In genomic region chr14:118922251-118922650, GRCm38 (mm10) we compare ENCODE assay signal across 8 mouse cellular contexts. TPM values are rescaled to one million over a fixed set of nuclear protein-coding genes. Genes with fewer than 3 reads are reported as not detected.
DNase-seq lines count a peak whose midpoint lies in the region; ATAC-seq and TF ChIP-seq lines count a peak whose summit lies in the region.

No protein-coding gene starts in this region.

- 0 out of 2 replicates have a peak, but pooled peaks cover 3% of the 10 kb centered on the region for H3K36me3 ChIP-seq in kidney, postnatal 0 days (ENCODE audit: insufficient read depth, low read length)
- no peaks in the 10 kb centered on the region for H3K36me3 ChIP-seq in kidney, adult 2 months (ENCODE audit: control insufficient read depth, insufficient read depth, low read length)
- peaks cover 10% of the 10 kb centered on the region for H3K36me3 ChIP-seq in embryonic facial prominence, embryonic 12.5 days
- H3K36me3 ChIP-seq in hindbrain, embryonic 15.5 days: peaks cover 6% of the 10 kb centered on the region; the same call in 1 of the 2 replicates
- peaks cover 4% of the 10 kb centered on the region for H3K36me3 ChIP-seq in midbrain, embryonic 16.5 days (ENCODE audit: control insufficient read depth, insufficient read depth, low read length)

- H3K9me3 ChIP-seq in kidney, postnatal 0 days (replicated peaks; ENCODE audit: low read length): no peaks in the 10 kb centered on the region
- H3K9me3 ChIP-seq in embryonic facial prominence, embryonic 12.5 days: no peaks in the 10 kb centered on the region
- no peaks in the 10 kb centered on the region for H3K9me3 ChIP-seq in hindbrain, embryonic 15.5 days
- H3K9me3 ChIP-seq in midbrain, embryonic 16.5 days (replicated peaks; ENCODE audit: control insufficient read depth, low read length, poor library complexity, severe bottlenecking): no peaks in the 10 kb centered on the region

- DNase-seq in kidney, postnatal 0 days (ENCODE audit: low spot score): no peak
- DNase-seq in kidney, adult 2 months: no peak
- no peak for DNase-seq in kidney, postnatal 25 days
- no peak for DNase-seq in adrenal gland, adult 8-10 months

- H3K27me3 ChIP-seq in kidney, postnatal 0 days (ENCODE audit: insufficient read depth, low read length): no peaks in the 10 kb centered on the region
- H3K27me3 ChIP-seq in kidney, adult 2 months (replicated peaks; ENCODE audit: control insufficient read depth, insufficient read depth, low read length): no peaks in the 10 kb centered on the region; the same call in 1 of the 2 replicates
- H3K27me3 ChIP-seq in embryonic facial prominence, embryonic 12.5 days: 0 out of 2 replicates have a peak, but pooled peaks cover 5% of the 10 kb centered on the region
- no peaks in the 10 kb centered on the region for H3K27me3 ChIP-seq in hindbrain, embryonic 15.5 days
- no peaks in the 10 kb centered on the region for H3K27me3 ChIP-seq in midbrain, embryonic 16.5 days (ENCODE audit: control insufficient read depth, insufficient read depth, low read depth, low read length)

- H3K4me1 ChIP-seq in kidney, postnatal 0 days (replicated peaks; ENCODE audit: insufficient read depth, low read length): peaks cover 6% of the 10 kb centered on the region
- H3K4me1 ChIP-seq in kidney, adult 2 months (ENCODE audit: control insufficient read depth, insufficient read depth, low read length): peaks cover 4% of the 10 kb centered on the region
- peaks cover 35% of the 10 kb centered on the region for H3K4me1 ChIP-seq in embryonic facial prominence, embryonic 12.5 days
- H3K4me1 ChIP-seq in hindbrain, embryonic 15.5 days (replicated peaks): peaks cover 53% of the 10 kb centered on the region
- peaks cover 44% of the 10 kb centered on the region for H3K4me1 ChIP-seq in midbrain, embryonic 16.5 days (ENCODE audit: control insufficient read depth, insufficient read depth, low read length)

- H3K4me3 ChIP-seq in kidney, postnatal 0 days (replicated peaks; ENCODE audit: low read depth, low read length): peak overlapping the region; percentile 29
- H3K4me3 ChIP-seq in kidney, adult 2 months (ENCODE audit: insufficient read depth, low read depth, low read length): no peak overlapping the region
- H3K4me3 ChIP-seq in embryonic facial prominence, embryonic 12.5 days: peak overlapping the region; percentile 73
- peak overlapping the region; percentile 89 for H3K4me3 ChIP-seq in hindbrain, embryonic 15.5 days
- H3K4me3 ChIP-seq in midbrain, embryonic 16.5 days (ENCODE audit: low read depth, low read length): peak overlapping the region; percentile 86

- peak overlapping the region; percentile 41 for H3K9ac ChIP-seq in kidney, postnatal 0 days (ENCODE audit: low read depth, low read length)
- H3K9ac ChIP-seq in embryonic facial prominence, embryonic 12.5 days: peak overlapping the region; percentile 56
- peak overlapping the region; percentile 46 for H3K9ac ChIP-seq in hindbrain, embryonic 15.5 days
- peak overlapping the region; percentile 73 for H3K9ac ChIP-seq in midbrain, embryonic 16.5 days (ENCODE audit: low read depth, low read length)

- TF ChIP-seq POLR2A in kidney, adult 2 months (IDR thresholded peaks at IDR 0.05; ENCODE audit: low read depth, low read length): no peak

- no peak for ATAC-seq in kidney, postnatal 0 days (replicated peaks; ENCODE audit: low FRiP score, low read depth)
- no peak for ATAC-seq in embryonic facial prominence, embryonic 12.5 days (ENCODE audit: insufficient number of reproducible peaks, insufficient read depth, low FRiP score, low TSS enrichment)
- no peak for ATAC-seq in hindbrain, embryonic 15.5 days (ENCODE audit: low FRiP score, low read depth)
- ATAC-seq in midbrain, embryonic 16.5 days: peak; percentile 1; the same call in 1 of the 2 replicates
- ATAC-seq in megakaryocyte progenitor cell, adult 5-6 weeks (replicated peaks; ENCODE audit: poor library complexity): no peak

- 30% methylated on average over 22 of the region's 22 CpGs for WGBS in kidney, postnatal 0 days
- 55% methylated on average over 22 of the region's 22 CpGs for WGBS in kidney, adult 2 months
- WGBS in embryonic facial prominence, embryonic 12.5 days: 19% methylated on average over 22 of the region's 22 CpGs
- WGBS in hindbrain, embryonic 15.5 days: 15% methylated on average over 22 of the region's 22 CpGs
- WGBS in midbrain, embryonic 16.5 days: 19% methylated on average over 22 of the region's 22 CpGs

- peak overlapping the region; percentile 67 for H3K4me2 ChIP-seq in kidney, postnatal 0 days (ENCODE audit: low read length)
- H3K4me2 ChIP-seq in embryonic facial prominence, embryonic 12.5 days (replicated peaks): peak overlapping the region; percentile 80
- H3K4me2 ChIP-seq in hindbrain, embryonic 15.5 days: peak overlapping the region; percentile 89
- peak overlapping the region; percentile 97 for H3K4me2 ChIP-seq in midbrain, embryonic 16.5 days (ENCODE audit: low read length)

- TF ChIP-seq CTCF in kidney, postnatal 0 days (IDR thresholded peaks at IDR 0.05; ENCODE audit: low read depth): no peak
- no peak for TF ChIP-seq CTCF in kidney, adult 2 months (conservative IDR thresholded peaks at IDR 0.05; ENCODE audit: insufficient read depth, insufficient read length, low read depth, low read length)

- no peak overlapping the region for H3K27ac ChIP-seq in kidney, postnatal 0 days
- H3K27ac ChIP-seq in kidney, adult 2 months (ENCODE audit: insufficient read depth, low read depth, low read length): no peak overlapping the region
- no peak overlapping the region for H3K27ac ChIP-seq in embryonic facial prominence, embryonic 12.5 days
- no peak overlapping the region for H3K27ac ChIP-seq in hindbrain, embryonic 15.5 days (replicated peaks)
- no peak overlapping the region for H3K27ac ChIP-seq in midbrain, embryonic 16.5 days (ENCODE audit: low read length)

RNA-seq across cellular contexts. Expression of gene Dzip1, which starts 3.0 kb away (rescaled TPM):
- polyA plus RNA-seq in kidney, postnatal 0 days (2015; fragmentation: Nextera tagmentation; extraction: Ambion mirVana): 10.3 and 10.7 TPM in 2 replicates
- polyA plus RNA-seq in kidney, adult 2 months (2012; rRNA removed): 5.7 and 6.0 TPM in 2 replicates
- polyA plus RNA-seq in embryonic facial prominence, embryonic 12.5 days (2016; fragmentation: Nextera tagmentation; extraction: Ambion mirVana): 43.0 and 48.0 TPM in 2 replicates
- polyA plus RNA-seq in hindbrain, embryonic 15.5 days (2015; fragmentation: Nextera tagmentation; extraction: Ambion mirVana): 89.8 and 93.2 TPM in 2 replicates
- polyA plus RNA-seq in midbrain, embryonic 16.5 days (2015; fragmentation: Nextera tagmentation; extraction: Ambion mirVana): 88.3 and 103 TPM in 2 replicates
- 0.46 and 0.49 TPM in 2 replicates for total RNA-seq in megakaryocyte progenitor cell, adult 5-6 weeks (2015)
- 0.03 and 0.92 TPM in 2 replicates for total RNA-seq in megakaryocyte progenitor cell, adult 5-6 weeks (2017)
- total RNA-seq in adrenal gland, adult 8-10 months (2022): 10 to 100 TPM; 12.4 to 30.5 (median 21.7) TPM

RNA-seq across cellular contexts. Expression of gene Dnajc3, which starts 15.5 kb away (rescaled TPM):
- polyA plus RNA-seq in kidney, postnatal 0 days (2015; fragmentation: Nextera tagmentation; extraction: Ambion mirVana): 43.1 and 46.3 TPM in 2 replicates
- polyA plus RNA-seq in kidney, adult 2 months (2012; rRNA removed): 30.9 and 32.7 TPM in 2 replicates
- 30.2 and 30.9 TPM in 2 replicates for polyA plus RNA-seq in embryonic facial prominence, embryonic 12.5 days (2016; fragmentation: Nextera tagmentation; extraction: Ambion mirVana)
- polyA plus RNA-seq in hindbrain, embryonic 15.5 days (2015; fragmentation: Nextera tagmentation; extraction: Ambion mirVana): 22.3 and 22.6 TPM in 2 replicates
- 20.2 and 21.3 TPM in 2 replicates for polyA plus RNA-seq in midbrain, embryonic 16.5 days (2015; fragmentation: Nextera tagmentation; extraction: Ambion mirVana)
- 69.2 and 72.5 TPM in 2 replicates for total RNA-seq in megakaryocyte progenitor cell, adult 5-6 weeks (2015)
- total RNA-seq in megakaryocyte progenitor cell, adult 5-6 weeks (2017): 116 and 124 TPM in 2 replicates
- total RNA-seq in adrenal gland, adult 8-10 months (2022): 10 to 100 TPM; 63.6 to 72.6 (median 67.7) TPM
